Mouse (Mus musculus) ES-Bruce4 (cell line): Measurements from ENCODE around the gene Prickle1. TPM values are rescaled to one million over a fixed set of nuclear protein-coding genes. Genes with fewer than 3 reads are reported as not detected.

Source experiments
- H3K27ac ChIP-seq: 2 replicates; pipeline ENCODE4 v1.5.1; 2012; ENCODE audit warnings: low read length, inconsistent platforms; ENCODE audit not compliant: insufficient read depth
- H3K27me3 ChIP-seq: 2 replicates; pipeline ENCODE4 v1.6.1; 2012; ENCODE audit warnings: mild to moderate bottlenecking, low read length, inconsistent platforms; ENCODE audit not compliant: control insufficient read depth, poor library complexity, insufficient read depth, severe bottlenecking
- H3K36me3 ChIP-seq: 2 replicates; pipeline ENCODE4 v1.6.1; 2012; ENCODE audit warnings: inconsistent platforms, mild to moderate bottlenecking, low read length, moderate library complexity; ENCODE audit not compliant: control insufficient read depth, poor library complexity, insufficient read depth, severe bottlenecking
- H3K4me1 ChIP-seq: one replicate; pipeline ENCODE4 v1.8.1; 2011; ENCODE audit warnings: low read length; ENCODE audit not compliant: control insufficient read depth, insufficient read depth
- H3K4me3 ChIP-seq: 2 replicates; pipeline ENCODE4 v1.5.1; 2011; ENCODE audit warnings: low read depth, mild to moderate bottlenecking, low read length
- H3K9ac ChIP-seq: 2 replicates; pipeline ENCODE4 v1.6.1; 2012; ENCODE audit warnings: low read depth, mild to moderate bottlenecking, inconsistent platforms; ENCODE audit not compliant: poor library complexity, severe bottlenecking
- H3K9me3 ChIP-seq: replicated peaks from 2 replicates; pipeline ENCODE4 v1.6.1; 2012; ENCODE audit warnings: mild to moderate bottlenecking, low read length, inconsistent platforms; ENCODE audit not compliant: control insufficient read depth, poor library complexity, insufficient read depth, severe bottlenecking
- CTCF ChIP-seq: IDR thresholded peaks from one replicate; pipeline ENCODE4 v1.8.1; 2011; ENCODE audit warnings: low read depth, low read length
- EP300 ChIP-seq: IDR thresholded peaks from 2 replicates; pipeline ENCODE4 v1.6.1; 2011; ENCODE audit warnings: low read depth, low read length; ENCODE audit not compliant: insufficient read depth
- POLR2A ChIP-seq: IDR thresholded peaks from one replicate; pipeline ENCODE4 v1.8.1; 2011; ENCODE audit warnings: low read length; ENCODE audit not compliant: insufficient read depth
- polyA plus RNA-seq: library from polyadenylated mRNA; stranded (reverse); fragments of >200 nt; gene quantifications from 2 replicates; pipeline ENCODE4 v1.2.4, GENCODE M21; 2011; ENCODE audit warnings: low read depth; ENCODE audit not compliant: missing spikeins, insufficient read depth, insufficient read length

The Prickle1 gene
- polyA plus RNA-seq, 1 experiment: 10.3 TPM

- H3K4me3 ChIP-seq: no peak overlapping the region
- no peaks in the 10 kb centered on the region for H3K36me3 ChIP-seq
- H3K27me3 ChIP-seq: no peaks in the 10 kb centered on the region
- H3K9me3 ChIP-seq: no peaks in the 10 kb centered on the region
- H3K4me1 ChIP-seq: no peaks in the 10 kb centered on the region
- no peak overlapping the region for H3K27ac ChIP-seq
- TF ChIP-seq CTCF (no peak), POLR2A (no peak), EP300 (no peak)
- H3K9ac ChIP-seq: no peak overlapping the region
Observed at GRCm38 (mm10) chr15:93615031-93615430, 19.3 kb upstream of the Prickle1 start.

GRCm38 (mm10) chr15:93613606-93614005 lies 17.9 kb upstream of the Prickle1 start:
- Histone ChIP-seq H3K4me1 (no peaks in the 10 kb centered on the region), H3K4me3 (no peak overlapping the region), H3K27ac (no peak overlapping the region), H3K9me3 (no peaks in the 10 kb centered on the region), H3K27me3 (no peaks in the 10 kb centered on the region), H3K36me3 (no peaks in the 10 kb centered on the region), H3K9ac (no peak overlapping the region)
- TF ChIP-seq CTCF (no peak), EP300 (no peak), POLR2A (no peak)

- H3K9ac ChIP-seq: no peak overlapping the region
- no peaks in the 10 kb centered on the region for H3K9me3 ChIP-seq
- H3K27me3 ChIP-seq: no peaks in the 10 kb centered on the region
- no peaks in the 10 kb centered on the region for H3K4me1 ChIP-seq
- TF ChIP-seq CTCF (no peak), POLR2A (no peak), EP300 (no peak)
- no peaks in the 10 kb centered on the region for H3K36me3 ChIP-seq
- no peak overlapping the region for H3K27ac ChIP-seq
- H3K4me3 ChIP-seq: no peak overlapping the region
Observed at GRCm38 (mm10) chr15:93611536-93612300, 16.0 kb upstream of the Prickle1 start.

GRCm38 (mm10) chr15:93610721-93611201 lies 15.1 kb upstream of the Prickle1 start:
- no peaks in the 10 kb centered on the region for H3K27me3 ChIP-seq
- TF ChIP-seq EP300 (no peak), CTCF (no peak), POLR2A (no peak)
- no peaks in the 10 kb centered on the region for H3K36me3 ChIP-seq
- H3K4me1 ChIP-seq: no peaks in the 10 kb centered on the region
- no peak overlapping the region for H3K9ac ChIP-seq
- H3K9me3 ChIP-seq: no peaks in the 10 kb centered on the region
- H3K4me3 ChIP-seq: no peak overlapping the region
- H3K27ac ChIP-seq: no peak overlapping the region

- no peaks in the 10 kb centered on the region for H3K27me3 ChIP-seq
- no peaks in the 10 kb centered on the region for H3K9me3 ChIP-seq
- TF ChIP-seq POLR2A (no peak), EP300 (no peak), CTCF (no peak)
- no peaks in the 10 kb centered on the region for H3K36me3 ChIP-seq
- H3K27ac ChIP-seq: no peak overlapping the region
- no peak overlapping the region for H3K9ac ChIP-seq
- no peaks in the 10 kb centered on the region for H3K4me1 ChIP-seq
- no peak overlapping the region for H3K4me3 ChIP-seq
Observed at GRCm38 (mm10) chr15:93610288-93610687, 14.6 kb upstream of the Prickle1 start.

- H3K9ac ChIP-seq: no peak overlapping the region
- H3K9me3 ChIP-seq: no peaks in the 10 kb centered on the region
- no peak overlapping the region for H3K27ac ChIP-seq
- no peaks in the 10 kb centered on the region for H3K36me3 ChIP-seq
- no peaks in the 10 kb centered on the region for H3K4me1 ChIP-seq
- H3K27me3 ChIP-seq: peaks cover 1% of the 10 kb centered on the region
- H3K4me3 ChIP-seq: no peak overlapping the region
- TF ChIP-seq EP300 (no peak), POLR2A (no peak), CTCF (no peak)
Observed at GRCm38 (mm10) chr15:93602850-93603249, 7.2 kb upstream of the Prickle1 start.
